Mouse (Mus musculus) lung, postnatal 0 days (tissue): ENCODE results near the gene Stpg3. TPM values are rescaled to one million over a fixed set of nuclear protein-coding genes. Genes with fewer than 3 reads are reported as not detected.
A peak's percentile ranks its signal among the peaks of the same experiment; 100 is the strongest.

Experiments used
- ATAC-seq: fragments of 200-750 bp; cut with Nextera tagmentation; 2 replicates; pipeline ENCODE4 v1.8.0; 2017; ENCODE audit warnings: moderate library complexity
- DNase-seq: peaks from one replicate; pipeline ENCODE4 v3.0.0-alpha.2; 2016; ENCODE audit warnings: low spot score
- H3K27ac ChIP-seq: fragments of 300-500 bp; sonication (generic); 2 replicates; pipeline ENCODE4 v1.5.1; 2014; ENCODE audit warnings: antibody characterized with exemption, mild to moderate bottlenecking, low read length, mixed read lengths
- H3K27me3 ChIP-seq: fragments of 300-500 bp; sonication (generic); replicated peaks from 2 replicates; pipeline ENCODE4 v1.6.1; 2014; ENCODE audit warnings: low read length, mixed read lengths; ENCODE audit not compliant: insufficient read depth
- H3K36me3 ChIP-seq: fragments of 300-500 bp; sonication (generic); 2 replicates; pipeline ENCODE4 v1.6.1; 2014; ENCODE audit warnings: low read length, mixed read lengths; ENCODE audit not compliant: insufficient read depth
- H3K4me1 ChIP-seq: fragments of 300-500 bp; sonication (generic); 2 replicates; pipeline ENCODE4 v1.6.1; 2014; ENCODE audit warnings: antibody characterized with exemption, low read depth, low read length, mixed read lengths; ENCODE audit not compliant: insufficient read depth
- H3K4me2 ChIP-seq: fragments of 300-500 bp; sonication (generic); replicated peaks from 2 replicates; pipeline ENCODE4 v1.6.1; 2014; ENCODE audit warnings: low read depth, mild to moderate bottlenecking, low read length, moderate library complexity, mixed read lengths
- H3K4me3 ChIP-seq: fragments of 300-500 bp; sonication (generic); 2 replicates; pipeline ENCODE4 v1.5.1; 2014; ENCODE audit warnings: low read depth, low read length
- H3K9ac ChIP-seq: fragments of 300-500 bp; sonication (generic); replicated peaks from 2 replicates; pipeline ENCODE4 v1.6.1; 2014; ENCODE audit warnings: low read depth, mild to moderate bottlenecking
- H3K9me3 ChIP-seq: fragments of 300-500 bp; sonication (generic); 2 replicates; pipeline ENCODE4 v1.6.1; 2016; ENCODE audit warnings: low read length, mixed read lengths
- CTCF ChIP-seq: IDR thresholded peaks from 2 replicates; pipeline ENCODE4 v1.5.1; 2016; ENCODE audit warnings: antibody characterized with exemption, mild to moderate bottlenecking
- EP300 ChIP-seq: IDR thresholded peaks from 2 replicates; pipeline ENCODE4 v1.6.1; 2016; ENCODE audit warnings: antibody characterized with exemption, mild to moderate bottlenecking, control low read depth
- whole genome bisulfite sequencing: fragments of 180-500 bp; shearing (Covaris S2); extraction: QIAGEN DNeasy Blood & Tissue Kit; methylation state at CpG from one replicate; pipeline ENCODE4 v1.1.7; 2014; 5-methylcytosine and 5-hydroxymethylcytosine counted together
- polyA plus RNA-seq: library from polyadenylated mRNA; unstranded; fragments of >200 nt; fragmentation: Nextera tagmentation; extraction: Ambion mirVana; gene quantifications from 2 replicates; pipeline ENCODE4 v1.2.1, GENCODE M21; 2015

Gene Stpg3
- polyA plus RNA-seq, 1 experiment from 2014 or later = 0.12 TPM

DNA sequence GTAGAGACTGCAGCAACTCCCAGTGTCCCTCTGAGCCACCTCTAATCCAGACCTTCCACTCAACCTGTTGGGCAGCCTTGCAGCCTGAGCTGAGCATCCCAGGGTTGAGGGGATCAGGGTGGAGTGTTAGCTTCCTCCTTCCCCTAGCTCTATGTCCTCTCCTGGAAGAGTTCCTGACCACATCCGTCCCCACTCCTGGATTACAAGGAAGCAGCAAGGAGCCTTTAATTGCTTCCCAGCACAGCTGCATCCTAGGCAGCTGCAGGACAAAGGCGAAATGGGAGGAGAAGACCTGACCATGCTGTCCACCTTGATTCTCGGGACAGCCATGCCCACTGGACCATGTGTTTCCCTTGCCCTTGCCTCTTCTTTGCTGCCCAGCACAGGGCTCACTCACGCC lies 37.4 kb downstream of the Stpg3 start:
- H3K4me2 ChIP-seq = no peak overlapping the region; the same call in 1 of the 2 replicates
- no peak for DNase-seq
- no peak for ATAC-seq
- no peaks in the 10 kb centered on the region for H3K36me3 ChIP-seq
- H3K4me3 ChIP-seq = no peak overlapping the region
- H3K27ac ChIP-seq = peak overlapping the region; percentile 72
- TF ChIP-seq CTCF (no peak), EP300 (no peak)
- no peaks in the 10 kb centered on the region for H3K9me3 ChIP-seq
- H3K9ac ChIP-seq = no peak overlapping the region
- 0 out of 2 replicates have a peak, but pooled peaks cover 11% of the 10 kb centered on the region for H3K27me3 ChIP-seq
- peaks cover 26% of the 10 kb centered on the region; the same call in 1 of the 2 replicates for H3K4me1 ChIP-seq
- WGBS = 34% methylated on average over 4 of the region's 4 CpGs

DNA sequence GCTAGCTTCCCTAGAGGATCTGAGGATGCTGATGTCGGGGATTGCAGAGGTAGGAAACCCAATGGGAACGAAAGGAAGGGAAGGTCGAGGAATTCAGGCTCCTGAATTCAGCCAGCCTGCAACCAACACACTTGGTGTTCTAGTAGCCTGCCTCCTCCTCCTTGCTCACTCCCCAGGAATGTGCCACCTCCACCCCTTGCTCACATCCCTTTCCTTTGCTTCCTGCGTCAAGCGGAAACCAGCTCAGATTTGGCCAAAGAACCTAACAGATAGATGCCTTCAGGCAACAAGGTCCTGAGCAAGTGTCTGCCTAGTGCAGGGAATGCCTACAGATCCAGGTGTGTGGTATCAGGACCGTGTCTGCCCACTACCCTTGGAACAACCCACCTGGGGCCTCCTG lies 37.9 kb downstream of the Stpg3 start:
- Histone ChIP-seq H3K36me3 (no peaks in the 10 kb centered on the region), H3K9me3 (no peaks in the 10 kb centered on the region), H3K27me3 (0 out of 2 replicates have a peak, but pooled peaks cover 11% of the 10 kb centered on the region), H3K9ac (no peak overlapping the region), H3K4me2 (no peak overlapping the region), H3K4me3 (no peak overlapping the region), H3K4me1 (peaks cover 26% of the 10 kb centered on the region; the same call in 1 of the 2 replicates), H3K27ac (peak overlapping the region; percentile 72; the same call in 1 of the 2 replicates)
- TF ChIP-seq EP300 (peak; percentile 79), CTCF (no peak)
- peak; percentile 56 for DNase-seq
- no peak for ATAC-seq
- 44% methylated on average over 6 of the region's 6 CpGs for WGBS

DNA sequence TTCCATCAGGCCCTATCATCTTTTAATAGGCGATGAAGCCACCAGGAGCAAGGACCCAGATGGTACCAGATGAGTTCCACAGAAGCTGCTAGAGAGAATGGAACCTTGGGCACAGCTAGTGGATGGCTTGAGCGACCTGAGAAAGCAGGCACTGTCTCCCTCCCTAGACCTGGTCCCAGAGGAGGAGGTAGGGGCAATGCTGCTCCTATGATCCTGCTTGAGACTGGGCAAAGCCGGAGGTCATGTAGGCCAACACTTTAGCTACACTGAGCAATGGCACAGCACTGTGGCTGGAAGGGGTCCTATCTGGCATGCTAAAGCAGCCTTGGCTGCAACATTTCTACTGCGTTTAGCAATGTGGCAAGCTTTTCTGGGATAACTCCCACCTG lies 38.8 kb downstream of the Stpg3 start:
- Histone ChIP-seq H3K9me3 (no peaks in the 10 kb centered on the region), H3K36me3 (no peaks in the 10 kb centered on the region), H3K27me3 (0 out of 2 replicates have a peak, but pooled peaks cover 3% of the 10 kb centered on the region), H3K4me3 (no peak overlapping the region), H3K4me2 (no peak overlapping the region), H3K9ac (no peak overlapping the region), H3K4me1 (peaks cover 26% of the 10 kb centered on the region; the same call in 1 of the 2 replicates), H3K27ac (no peak overlapping the region)
- 76% methylated on average over 4 of the region's 4 CpGs for WGBS
- no peak for TF ChIP-seq CTCF
- no peak for TF ChIP-seq EP300
- DNase-seq (no peak), ATAC-seq (no peak)

DNA sequence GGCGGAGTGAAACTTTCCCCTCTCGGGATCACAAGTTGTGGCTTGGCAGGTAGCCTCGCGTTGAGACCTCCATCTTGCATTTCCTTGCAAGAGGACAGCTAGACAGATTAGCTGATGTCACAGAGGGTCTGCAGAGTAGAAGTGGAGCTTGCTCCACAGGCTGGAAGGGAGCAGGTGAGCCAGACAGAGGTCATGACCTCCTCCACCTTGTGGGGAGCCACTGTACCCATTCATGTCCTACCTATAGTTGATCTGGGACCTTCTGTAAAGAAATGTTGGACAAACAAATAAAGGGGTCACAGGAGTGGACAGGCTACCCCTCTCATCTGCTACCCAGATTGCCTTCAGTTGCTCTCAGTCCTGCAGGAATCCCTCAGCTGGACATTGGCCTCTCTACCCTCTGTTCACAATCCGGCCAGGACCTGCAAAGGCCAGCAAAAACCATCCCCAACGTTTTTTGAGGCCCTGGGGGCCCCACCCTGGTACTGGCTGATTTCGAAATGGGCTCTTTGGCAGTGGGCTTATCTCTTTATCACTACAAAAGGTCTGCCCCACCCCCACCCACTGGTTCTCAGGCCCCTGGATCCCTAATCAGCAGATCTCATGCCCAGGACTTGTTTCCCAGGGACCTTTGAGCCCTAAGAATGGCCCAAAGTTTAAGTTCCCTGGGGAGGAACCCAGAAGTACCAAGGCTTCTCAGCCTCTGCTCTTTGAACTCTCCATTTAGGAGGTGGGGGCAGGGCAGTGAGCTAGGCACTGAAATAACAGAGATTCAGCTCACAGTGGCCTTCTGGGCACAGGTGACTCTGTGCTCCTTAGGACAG lies 39.4 kb downstream of the Stpg3 start:
- ATAC-seq (no peak), DNase-seq (no peak)
- TF ChIP-seq EP300 (no peak), CTCF (no peak)
- WGBS = 35% methylated on average over 7 of the region's 7 CpGs
- Histone ChIP-seq H3K36me3 (no peaks in the 10 kb centered on the region), H3K4me3 (no peak overlapping the region), H3K27ac (no peak overlapping the region), H3K4me1 (peaks cover 26% of the 10 kb centered on the region; the same call in 1 of the 2 replicates), H3K9me3 (no peaks in the 10 kb centered on the region), H3K4me2 (no peak overlapping the region), H3K27me3 (0 out of 2 replicates have a peak, but pooled peaks cover 3% of the 10 kb centered on the region), H3K9ac (no peak overlapping the region)

DNA sequence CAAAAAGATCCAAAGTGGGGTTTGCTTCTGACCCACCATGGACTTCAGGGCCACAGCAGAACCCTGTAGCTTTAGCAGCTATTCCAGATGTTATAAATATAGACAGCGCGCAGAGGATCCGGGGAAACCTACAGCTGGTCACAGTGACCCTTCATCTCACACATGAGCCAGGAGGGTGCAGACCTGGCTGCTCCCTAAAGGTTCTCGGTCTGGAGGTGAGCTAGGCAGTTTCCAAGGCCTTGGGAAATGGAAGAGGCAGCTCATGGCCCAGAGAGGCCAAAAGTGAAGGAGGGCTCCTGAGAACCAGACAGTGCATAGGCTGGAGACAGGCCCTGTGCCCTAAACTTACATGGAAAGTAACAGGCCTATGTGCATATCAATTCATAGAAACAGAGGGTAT lies 40.6 kb downstream of the Stpg3 start:
- DNase-seq = no peak
- Histone ChIP-seq H3K4me1 (peaks cover 29% of the 10 kb centered on the region; the same call in 1 of the 2 replicates), H3K4me3 (no peak overlapping the region), H3K27me3 (no peaks in the 10 kb centered on the region), H3K9ac (no peak overlapping the region), H3K9me3 (no peaks in the 10 kb centered on the region), H3K4me2 (no peak overlapping the region), H3K36me3 (no peaks in the 10 kb centered on the region), H3K27ac (no peak overlapping the region)
- no peak for ATAC-seq
- 94% methylated on average over 4 of the region's 4 CpGs for WGBS
- TF ChIP-seq EP300 = no peak
- no peak for TF ChIP-seq CTCF

DNA sequence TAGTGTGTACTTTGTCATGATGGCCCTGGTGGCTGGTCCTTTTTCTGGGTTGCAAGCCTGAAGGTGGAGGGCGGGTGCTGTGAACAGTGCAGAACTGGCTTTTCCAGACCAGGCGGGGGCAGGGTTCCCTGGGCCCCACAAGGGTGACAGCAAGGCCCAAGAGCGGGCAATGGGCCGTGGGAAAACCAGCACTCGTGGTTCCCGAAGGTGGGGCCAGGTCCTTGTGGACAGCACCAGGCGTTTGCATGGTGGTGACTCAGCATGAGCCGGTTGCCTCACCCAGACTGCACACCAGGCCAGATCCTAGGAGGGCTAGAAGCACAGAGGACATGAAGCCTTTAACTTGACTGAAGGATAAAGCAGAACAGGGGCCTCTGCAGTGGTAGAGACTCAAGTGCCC lies 41.8 kb downstream of the Stpg3 start:
- Histone ChIP-seq H3K4me3 (no peak overlapping the region), H3K36me3 (no peaks in the 10 kb centered on the region), H3K9me3 (no peaks in the 10 kb centered on the region), H3K4me1 (peaks cover 27% of the 10 kb centered on the region; the same call in 1 of the 2 replicates), H3K27ac (0 out of 2 replicates have a peak overlapping the region, but pooled peaks have one; percentile 32), H3K4me2 (no peak overlapping the region), H3K9ac (no peak overlapping the region), H3K27me3 (no peaks in the 10 kb centered on the region)
- TF ChIP-seq CTCF (no peak), EP300 (no peak)
- WGBS = 60% methylated on average over 8 of the region's 8 CpGs
- DNase-seq (peak; percentile 68), ATAC-seq (peak; percentile 51)
